Mouse (Mus musculus) lung, postnatal 36 days (tissue): ENCODE data around the gene Mns1.
"Not testable (repeated sequence)": the region's sequence is repeated elsewhere in the genome, so short reads cannot be mapped to it uniquely, and the experiment has no call there.

Experiments used
- DNase-seq: peaks from one replicate; pipeline ENCODE4 v3.0.0; 2022; ENCODE audit warnings: mixed read lengths

Gene Mns1

DNA sequence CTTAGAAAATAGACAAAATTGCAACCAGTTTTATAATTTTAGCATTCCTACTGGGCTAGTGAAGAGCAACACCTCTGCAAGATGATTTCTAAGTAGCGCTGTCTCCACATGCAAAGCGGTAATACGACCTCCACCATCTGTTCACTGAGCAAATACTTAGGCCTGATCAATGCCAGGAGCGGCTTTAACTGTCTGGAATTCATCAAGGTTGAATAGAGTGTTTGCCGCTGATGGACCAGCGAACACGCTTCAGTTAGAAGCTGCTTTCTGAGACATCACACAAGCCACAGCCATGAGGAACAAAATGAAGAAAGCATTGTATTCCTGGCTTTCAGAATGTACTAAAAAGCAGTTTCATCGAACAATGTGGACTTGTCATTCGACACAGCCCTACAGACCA is 2.9 kb upstream of the Mns1 start:
- no peak for DNase-seq

- DNase-seq: no peak
Measured at GRCm38 (mm10) chr9:72438749-72439148, 938 bp downstream of the Mns1 start.

- DNase-seq: no peak
Measured at GRCm38 (mm10) chr9:72440358-72440757, 2.5 kb downstream of the Mns1 start.

DNA sequence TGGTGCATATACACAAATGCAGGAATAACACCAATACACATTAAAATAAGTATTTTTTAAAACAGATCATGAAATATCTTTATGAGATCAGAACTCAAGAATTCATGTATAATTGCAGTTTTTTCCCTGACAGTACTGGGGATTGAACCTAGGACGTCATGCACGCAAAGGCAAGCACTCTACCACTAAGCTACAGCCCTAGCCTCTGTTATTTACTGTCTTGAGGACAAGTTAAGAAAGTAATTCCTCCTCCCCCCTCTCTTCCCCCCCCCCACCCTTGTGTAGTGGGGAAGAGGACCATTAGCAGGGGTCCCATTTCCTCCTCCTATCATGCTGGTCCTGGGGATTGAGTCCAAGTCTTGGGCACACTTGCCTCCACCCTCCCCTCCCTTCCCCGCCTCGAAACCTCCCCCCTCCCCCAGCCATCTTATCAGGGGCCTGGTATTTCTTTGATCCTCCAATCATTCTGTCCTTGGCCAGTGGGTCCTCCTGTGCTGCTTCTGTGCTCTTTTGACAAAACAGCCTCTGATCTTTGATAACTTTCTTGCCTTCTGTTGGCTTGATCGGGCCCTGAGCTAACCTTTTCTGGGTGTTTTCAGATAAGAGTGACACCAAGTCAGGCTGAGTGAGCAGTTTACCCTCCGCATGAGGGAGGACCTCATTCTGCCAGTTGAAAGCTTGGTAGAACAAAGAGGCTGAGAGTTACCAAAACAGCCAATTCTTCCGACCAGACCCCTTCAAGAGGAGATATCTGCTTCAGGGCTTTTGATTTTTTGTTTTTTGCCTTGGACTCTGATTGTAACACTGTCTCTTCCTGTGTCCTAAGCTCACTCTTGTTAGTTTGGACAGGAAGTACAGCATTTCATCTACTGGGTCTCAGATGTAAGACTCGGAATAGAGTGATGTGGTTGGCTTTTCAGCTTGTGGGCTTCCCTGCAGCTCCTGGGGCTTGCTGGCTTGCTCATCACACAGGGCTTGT is 3.4 kb downstream of the Mns1 start:
- DNase-seq: no peak

GRCm38 (mm10) chr9:72441927-72442715 is 4.3 kb downstream of the Mns1 start:
- no peak for DNase-seq

DNA sequence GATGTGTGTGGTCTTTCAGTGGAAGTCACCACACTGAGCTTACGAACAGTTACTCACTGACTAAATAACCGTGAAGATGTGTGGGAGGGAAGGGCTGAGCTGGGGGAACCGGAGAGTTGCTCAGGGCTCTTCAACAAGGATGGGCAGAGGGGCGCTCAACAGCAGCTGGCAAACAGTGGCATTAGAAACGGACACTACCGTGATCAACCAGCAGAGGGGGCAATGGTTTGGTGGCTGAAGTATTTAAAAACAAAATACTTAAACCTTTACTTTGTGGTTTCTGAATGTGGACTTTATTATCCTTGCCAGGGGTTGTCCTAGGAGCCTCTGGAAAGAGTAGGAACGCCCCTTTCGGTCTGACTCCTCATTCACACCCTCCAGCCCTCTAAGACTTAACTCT is 10.2 kb downstream of the Mns1 start:
- DNase-seq: peak; percentile 83

DNA sequence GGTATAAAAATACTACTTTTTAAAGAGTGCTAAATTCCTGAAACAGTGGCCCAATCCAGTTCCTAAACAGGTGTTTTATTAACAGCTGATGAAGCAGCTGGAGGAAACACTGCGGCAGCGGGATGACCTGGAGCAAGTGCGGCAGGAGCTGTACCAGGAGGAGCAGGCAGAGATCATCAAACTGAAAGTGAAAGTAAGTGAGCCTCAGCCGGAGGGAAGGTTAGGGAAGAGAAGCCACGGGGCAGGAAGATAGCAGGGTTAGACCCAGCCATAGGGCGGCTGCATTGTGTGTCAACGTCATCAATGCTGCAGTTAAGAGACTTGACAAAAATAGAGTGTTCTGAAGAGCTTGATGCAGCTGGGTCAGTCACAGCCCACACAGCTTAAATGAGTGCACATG is 11.6 kb downstream of the Mns1 start:
- peak; percentile 52 for DNase-seq

DNA sequence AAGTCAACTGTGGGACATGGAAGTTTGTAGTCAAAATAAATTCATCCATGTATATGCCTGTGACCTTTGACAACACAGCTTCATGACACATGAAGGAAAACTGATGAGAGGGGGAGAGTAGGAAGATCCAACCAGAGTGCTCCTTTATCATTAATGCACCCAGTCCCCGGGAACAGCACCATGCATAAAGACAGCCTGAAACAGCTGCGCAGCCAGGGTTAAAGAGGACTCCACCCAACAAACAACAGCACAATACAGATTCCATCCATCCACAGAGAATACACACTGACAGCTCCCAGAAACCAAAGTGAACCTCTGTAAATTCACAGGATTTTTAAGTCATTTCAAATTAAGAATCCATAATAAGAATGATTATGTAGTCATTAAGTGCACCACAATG is 12.0 kb downstream of the Mns1 start:
- no peak for DNase-seq

DNA sequence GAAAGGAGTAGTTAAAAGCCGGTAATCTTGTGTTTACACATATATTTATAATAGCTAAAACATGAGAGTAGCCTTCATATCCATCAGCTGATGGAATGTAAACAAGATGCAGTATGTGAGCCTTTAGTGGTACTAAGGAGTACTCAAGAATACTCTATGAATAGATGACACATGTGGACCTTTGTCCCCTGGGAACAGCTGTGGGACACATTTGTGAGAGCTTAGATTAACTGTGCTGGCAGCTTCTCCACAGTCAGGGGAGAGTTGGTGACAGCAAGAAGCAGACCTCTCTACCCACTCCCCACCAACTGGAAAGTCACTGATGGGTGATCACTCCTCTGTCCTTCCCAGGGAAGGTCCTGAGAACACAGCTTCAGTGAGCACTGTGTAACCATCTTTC is 12.6 kb downstream of the Mns1 start:
- no peak for DNase-seq

GRCm38 (mm10) chr9:72451111-72451510 is 13.3 kb downstream of the Mns1 start:
- no peak for DNase-seq

DNA sequence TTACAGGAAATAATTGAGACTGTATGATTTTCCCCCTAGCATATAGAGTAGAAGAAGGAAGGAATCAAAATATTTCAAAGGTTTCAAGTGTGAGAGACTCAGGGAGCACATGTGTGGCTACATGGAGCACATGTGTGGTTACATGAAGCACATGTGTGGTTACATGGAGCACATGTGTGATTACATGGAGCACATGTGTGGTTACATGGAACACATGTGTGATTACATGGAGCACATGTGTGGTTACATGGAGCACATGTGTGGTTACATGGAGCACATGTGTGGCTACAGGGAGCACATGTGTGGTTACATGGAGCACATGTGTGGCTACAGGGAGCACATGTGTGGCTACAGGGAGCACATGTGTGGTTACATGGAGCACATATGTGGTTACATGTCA is 16.5 kb downstream of the Mns1 start:
- DNase-seq: not testable (repeated sequence)

- no peak for DNase-seq
Measured at GRCm38 (mm10) chr9:72456374-72456773, 18.6 kb downstream of the Mns1 start.

- DNase-seq: peak; percentile 86
Measured at GRCm38 (mm10) chr9:72458233-72458632, 20.4 kb downstream of the Mns1 start.

DNA sequence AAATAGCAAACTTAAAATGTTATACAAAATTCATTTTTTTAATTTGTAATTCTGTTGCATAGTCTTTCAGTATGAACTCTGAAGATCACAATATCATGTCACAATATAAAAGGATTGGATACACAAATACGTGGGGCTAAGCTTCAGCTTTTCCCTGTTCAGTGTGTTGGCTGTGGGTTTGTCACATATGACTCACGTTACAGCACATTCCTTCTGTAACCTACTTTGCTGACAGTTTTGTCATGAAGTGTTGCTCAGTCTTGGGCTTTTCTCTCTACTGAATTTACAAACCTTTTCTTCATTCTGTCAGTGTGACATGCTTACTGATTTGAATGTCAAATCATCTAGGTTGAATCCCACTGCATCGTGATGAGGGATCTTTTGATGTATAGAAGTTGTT is 21.9 kb downstream of the Mns1 start:
- DNase-seq: no peak

DNA sequence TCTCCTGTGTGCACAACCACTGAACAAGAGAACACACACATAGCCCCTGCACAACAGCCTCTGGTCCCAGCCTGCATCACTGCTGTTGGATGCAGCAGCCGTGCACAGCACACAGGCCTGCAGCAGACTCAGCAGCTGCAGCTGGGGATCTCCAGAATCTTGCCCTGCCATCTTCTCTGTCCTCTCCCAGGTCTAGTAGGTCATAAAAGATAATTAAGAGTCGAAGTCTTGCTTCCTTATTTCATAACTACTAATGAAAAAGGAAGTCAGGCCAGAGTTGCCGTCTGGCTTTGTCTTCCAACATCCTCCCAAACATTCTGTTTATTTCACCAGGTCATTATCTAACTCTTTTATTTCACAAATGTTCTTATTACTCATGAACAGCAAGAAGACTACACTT is 23.0 kb downstream of the Mns1 start:
- no peak for DNase-seq

GRCm38 (mm10) chr9:72462427-72462826 is 24.6 kb downstream of the Mns1 start:
- no peak for DNase-seq

DNA sequence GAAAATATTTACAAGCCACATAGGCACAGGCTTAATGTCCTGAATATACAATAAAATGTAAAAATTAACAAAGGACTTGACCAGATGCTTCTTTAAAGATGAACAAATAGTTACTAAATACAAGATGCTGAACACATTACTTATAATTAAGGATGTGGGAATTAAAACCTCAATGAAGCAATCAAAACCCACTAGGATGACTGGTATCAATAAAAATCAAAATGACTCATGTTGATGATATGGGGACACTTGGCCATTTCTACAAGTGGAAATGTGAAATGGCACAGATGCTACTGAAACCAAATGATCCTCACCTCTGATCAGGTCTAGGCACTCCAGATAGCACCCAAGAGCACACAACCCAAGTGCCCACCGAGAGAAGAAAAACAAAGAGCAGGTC is 27.0 kb downstream of the Mns1 start:
- DNase-seq: no peak

GRCm38 (mm10) chr9:72465754-72466181 is 28.0 kb downstream of the Mns1 start:
- no peak for DNase-seq

- DNase-seq: peak; percentile 69
Measured at GRCm38 (mm10) chr9:72467551-72468407, 30.0 kb downstream of the Mns1 start.

- DNase-seq: no peak
Measured at GRCm38 (mm10) chr9:72468616-72469015, 30.8 kb downstream of the Mns1 start.

- no peak for DNase-seq
Measured at GRCm38 (mm10) chr9:72469851-72470250, 32.0 kb downstream of the Mns1 start.

- DNase-seq: no peak
Measured at GRCm38 (mm10) chr9:72475511-72475910, 37.7 kb downstream of the Mns1 start.

- DNase-seq: no peak
Measured at GRCm38 (mm10) chr9:72477306-72477705, 39.5 kb downstream of the Mns1 start.
